Mouse (Mus musculus): ENCODE measurements at regions not wholly inside any gene's neighbourhood (a gene's known extent, or its start where the extent isn't known, plus 50 kb on each side); places are given as distances from the start of the nearest gene placed in this dataset.

DNA sequence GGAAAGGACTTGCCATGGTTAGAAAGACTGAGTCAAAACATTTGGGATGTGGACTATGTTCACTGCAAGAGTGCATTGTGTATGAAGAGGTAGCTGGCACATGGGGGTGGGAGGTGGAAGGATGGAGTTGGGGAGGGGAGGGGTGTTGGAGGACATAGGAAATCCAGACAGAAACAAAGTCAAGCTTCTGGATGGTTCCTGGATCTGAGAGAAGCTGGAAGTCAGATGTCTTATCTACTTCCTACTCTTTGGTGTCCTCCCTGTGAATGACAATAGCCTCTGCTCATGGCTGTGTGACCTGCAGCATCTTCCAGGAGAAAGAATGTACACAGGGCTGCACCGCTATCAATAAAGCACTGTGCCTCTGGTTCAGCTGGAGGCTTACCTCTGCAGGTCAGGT, 491.3 kb downstream of the Rnf144a start:
- in situ Hi-C loops (cut with MboI, MseI): no loop called here

GRCm38 (mm10) chr12:25905614-25906013, 509.4 kb downstream of the Rnf144a start:
- in situ Hi-C loops (cut with MboI, MseI): no loop called here

- in situ Hi-C loops (cut with MboI, MseI): no loop called here
These were observed 518.5 kb downstream of the Rnf144a start for GRCm38 (mm10) chr12:25896543-25896942.

- in situ Hi-C loops (cut with MboI, MseI): no loop called here
These were observed 519.4 kb downstream of the Rnf144a start for GRCm38 (mm10) chr12:25895691-25896090.

GRCm38 (mm10) chr12:25891391-25892167, 523.5 kb downstream of the Rnf144a start:
- in situ Hi-C loops (cut with MboI, MseI): no loop called here

- in situ Hi-C loops (cut with MboI, MseI): no loop called here
These were observed 524.3 kb downstream of the Rnf144a start for GRCm38 (mm10) chr12:25890722-25891121.

- in situ Hi-C loops (cut with MboI, MseI): no loop called here
These were observed 531.3 kb downstream of the Rnf144a start for GRCm38 (mm10) chr12:25883771-25884171.

- in situ Hi-C loops (cut with MboI, MseI): loop anchor here (5.0 kb wide), 1 partner anchor 200 kb away; no protein-coding TSS in a partner anchor
These were observed 543.2 kb downstream of the Rnf144a start for GRCm38 (mm10) chr12:25871816-25872215.

- in situ Hi-C loops (cut with MboI, MseI): loop anchor here (5.0 kb wide), 1 partner anchor 201 kb away; no protein-coding TSS in a partner anchor
These were observed 544.0 kb downstream of the Rnf144a start for GRCm38 (mm10) chr12:25871001-25871461.

DNA sequence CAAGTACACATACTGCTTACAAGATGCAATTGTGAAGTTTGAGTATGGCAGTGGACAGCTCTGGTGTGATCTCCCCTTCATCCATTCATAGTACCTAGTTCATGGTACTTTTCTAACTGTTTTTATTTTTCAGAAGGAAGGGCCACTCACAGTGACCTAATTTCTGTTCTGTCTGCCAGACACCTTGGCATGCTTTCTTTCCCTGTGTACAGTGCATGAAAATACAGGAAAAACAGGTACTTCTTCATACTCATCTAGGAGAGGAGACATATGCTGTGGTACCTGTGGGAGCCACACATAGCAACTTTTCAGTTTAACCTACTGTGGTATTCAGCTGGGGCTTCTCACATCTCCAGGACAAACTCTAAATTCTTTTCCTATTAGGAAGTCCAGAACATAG, 545.2 kb downstream of the Rnf144a start:
- in situ Hi-C loops (cut with MboI, MseI): loop anchor here (5.0 to 10.0 kb wide), 2 partner anchors 202 to 775 kb away; partner anchors contain the start of gene Id2

GRCm38 (mm10) chr12:25865063-25865462, 550.0 kb downstream of the Rnf144a start:
- in situ Hi-C loops (cut with MboI, MseI): loop anchor here (10.0 kb wide), 1 partner anchor 770 kb away; the partner anchor contains the start of gene Id2

GRCm38 (mm10) chr12:25864113-25864852, 550.8 kb downstream of the Rnf144a start:
- in situ Hi-C loops (cut with MboI, MseI): loop anchor here (10.0 kb wide), 1 partner anchor 769 kb away; the partner anchor contains the start of gene Id2

DNA sequence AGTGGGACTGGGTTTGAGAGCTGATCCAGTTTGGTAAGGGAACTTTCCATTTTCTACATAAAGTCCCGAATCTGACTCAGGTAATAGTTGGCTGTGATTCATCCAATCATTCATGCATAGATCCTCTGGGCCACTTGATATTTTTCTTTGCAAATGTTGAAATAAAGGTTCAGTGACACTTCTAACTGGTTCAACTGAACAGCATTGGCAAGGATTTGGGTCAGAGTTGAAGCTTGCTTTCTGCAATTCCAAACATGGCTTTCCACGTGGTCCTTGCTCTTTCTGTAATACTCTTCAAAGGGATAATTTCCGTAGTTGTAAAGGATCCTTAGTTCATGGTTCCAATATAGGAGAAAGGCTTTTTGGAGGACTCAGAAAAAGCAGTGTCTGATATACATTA, 554.0 kb downstream of the Rnf144a start:
- in situ Hi-C loops (cut with MboI, MseI): loop anchor here (10.0 kb wide), 1 partner anchor 766 kb away; the partner anchor contains the start of gene Id2

GRCm38 (mm10) chr12:25858397-25858796, 556.7 kb downstream of the Rnf144a start:
- in situ Hi-C loops (cut with MboI, MseI): no loop called here

DNA sequence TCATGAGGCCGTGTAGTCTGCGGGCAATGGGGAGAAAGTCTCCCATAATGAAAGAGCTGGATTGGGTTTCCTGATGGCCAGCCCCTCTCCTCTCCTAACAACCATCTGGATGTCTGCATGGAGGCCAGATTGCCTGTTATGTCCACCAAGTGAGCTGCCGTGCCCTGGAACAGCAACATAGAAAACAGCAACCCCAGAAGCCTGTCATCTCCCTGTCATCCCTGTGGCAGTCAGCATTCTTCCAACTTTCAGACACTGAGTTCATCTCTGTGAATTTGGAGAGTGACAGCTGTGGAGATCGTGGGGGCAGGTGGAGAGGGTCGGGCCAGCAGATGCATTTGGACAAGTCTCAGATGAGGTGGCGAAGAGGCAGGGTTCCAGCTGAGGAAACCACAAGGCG, 585.0 kb downstream of the Rnf144a start:
- in situ Hi-C loops (cut with MboI, MseI): no loop called here

GRCm38 (mm10) chr12:25827961-25828360, 587.1 kb downstream of the Rnf144a start:
- in situ Hi-C loops (cut with MboI, MseI): no loop called here

DNA sequence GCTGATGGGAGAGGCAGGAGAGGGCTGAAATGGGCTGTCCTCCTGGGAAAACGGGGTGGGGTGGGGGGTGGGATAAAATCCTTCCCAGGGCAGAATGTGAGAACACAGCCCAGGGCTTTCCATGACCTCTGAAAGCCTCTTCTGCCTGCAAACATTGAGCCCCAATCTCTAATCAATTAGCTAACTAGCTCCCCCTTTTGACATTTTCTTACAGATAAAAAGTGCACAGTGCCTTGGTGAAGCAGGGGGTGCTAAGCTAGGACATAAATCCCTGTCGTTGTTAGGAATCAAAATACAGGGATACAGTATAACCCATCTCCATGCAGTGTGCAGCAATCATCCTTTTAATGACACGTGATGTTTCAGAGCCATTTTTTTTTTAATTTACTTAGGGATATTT, 588.1 kb downstream of the Rnf144a start:
- in situ Hi-C loops (cut with MboI, MseI): no loop called here

GRCm38 (mm10) chr12:25826451-25826850, 588.6 kb downstream of the Rnf144a start:
- in situ Hi-C loops (cut with MboI, MseI): no loop called here

GRCm38 (mm10) chr12:25816248-25816647, 598.8 kb downstream of the Rnf144a start:
- in situ Hi-C loops (cut with MboI, MseI): no loop called here

GRCm38 (mm10) chr12:25795092-25795491, 620.0 kb downstream of the Rnf144a start:
- in situ Hi-C loops (cut with MboI, MseI): no loop called here

GRCm38 (mm10) chr12:25794571-25794970, 620.5 kb downstream of the Rnf144a start:
- in situ Hi-C loops (cut with MboI, MseI): no loop called here

DNA sequence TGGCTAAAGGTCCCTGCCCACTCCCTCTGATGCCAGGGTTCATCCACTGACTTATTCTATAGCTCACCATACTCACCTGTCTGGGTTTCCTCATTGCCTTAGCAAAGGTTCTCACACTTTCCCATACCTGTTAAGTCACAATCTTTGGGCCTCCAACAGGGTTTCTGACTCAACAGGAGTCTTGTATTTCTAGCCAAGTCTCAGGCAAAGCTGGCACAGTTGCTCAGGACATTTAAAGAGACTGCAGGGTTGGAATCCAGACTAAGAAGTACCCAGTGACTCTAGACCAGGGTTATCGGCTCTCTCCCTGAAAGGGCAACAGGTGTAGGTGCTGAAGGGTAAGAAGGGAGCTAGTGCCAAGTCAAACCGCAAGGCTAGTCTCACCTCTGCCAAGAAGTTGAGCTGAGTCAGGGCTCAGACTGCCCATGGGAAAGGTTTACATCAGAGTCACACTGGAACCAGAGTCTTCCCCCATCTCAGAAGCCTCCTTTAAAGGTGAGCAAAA, 622.4 kb downstream of the Rnf144a start:
- in situ Hi-C loops (cut with MboI, MseI): no loop called here

Data from T-helper 1 cell (primary cell).